Mouse (Mus musculus) embryonic facial prominence, embryonic 14.5 days (tissue): ENCODE data around the gene Als2cl. TPM values are rescaled to one million over a fixed set of nuclear protein-coding genes. Genes with fewer than 3 reads are reported as not detected.

Source experiments
- ATAC-seq: fragments of 200-750 bp; cut with Nextera tagmentation; 2 replicates; pipeline ENCODE4 v1.8.0; 2017; ENCODE audit warnings: low read depth, moderate number of reproducible peaks, moderate TSS enrichment
- DNase-seq: peaks from one replicate; pipeline ENCODE4 v3.0.0-alpha.2; 2015; ENCODE audit warnings: low spot score
- H3K27ac ChIP-seq: fragments of 300-500 bp; sonication (generic); replicated peaks from 2 replicates; pipeline ENCODE4 v1.5.1; 2014; ENCODE audit warnings: low read depth, mild to moderate bottlenecking, low read length, moderate library complexity
- H3K27me3 ChIP-seq: fragments of 300-500 bp; sonication (generic); replicated peaks from 2 replicates; pipeline ENCODE4 v1.6.1; 2014; ENCODE audit warnings: low read length; ENCODE audit not compliant: control insufficient read depth, insufficient read depth
- H3K36me3 ChIP-seq: fragments of 300-500 bp; sonication (generic); 2 replicates; pipeline ENCODE4 v1.6.1; 2014; ENCODE audit warnings: low read length, mixed read lengths; ENCODE audit not compliant: control insufficient read depth, insufficient read depth
- H3K4me1 ChIP-seq: fragments of 300-500 bp; sonication (generic); 2 replicates; pipeline ENCODE4 v1.6.1; 2014; ENCODE audit warnings: antibody characterized with exemption, low read length; ENCODE audit not compliant: control insufficient read depth, insufficient read depth
- H3K4me2 ChIP-seq: fragments of 300-500 bp; sonication (generic); 2 replicates; pipeline ENCODE4 v1.6.1; 2014; ENCODE audit warnings: low read depth, mild to moderate bottlenecking, low read length, moderate library complexity, mixed read lengths
- H3K4me3 ChIP-seq: fragments of 300-500 bp; sonication (generic); 2 replicates; pipeline ENCODE4 v1.5.1; 2014; ENCODE audit warnings: low read depth, mild to moderate bottlenecking, low read length
- H3K9ac ChIP-seq: fragments of 300-500 bp; sonication (generic); 2 replicates; pipeline ENCODE4 v1.6.1; 2014; ENCODE audit warnings: low read depth, mild to moderate bottlenecking, low read length, moderate library complexity, mixed read lengths
- H3K9me3 ChIP-seq: fragments of 300-500 bp; sonication (generic); 2 replicates; pipeline ENCODE4 v1.6.1; 2016; ENCODE audit warnings: low read length; ENCODE audit not compliant: control insufficient read depth
- WGBS: fragments of 180-500 bp; shearing (Covaris S2); extraction: QIAGEN DNeasy Blood & Tissue Kit; methylation state at CpG from one replicate; pipeline ENCODE4 v1.1.7; 2014; 5-methylcytosine and 5-hydroxymethylcytosine counted together
- polyA plus RNA-seq: library from polyadenylated mRNA; unstranded; fragments of >200 nt; fragmentation: Nextera tagmentation; extraction: Ambion mirVana; gene quantifications from 2 replicates; pipeline ENCODE4 v1.2.1, GENCODE M21; 2014

Gene Als2cl
- polyA plus RNA-seq, 1 experiment from 2014 or later, result 3.0 TPM

- no peak overlapping the region for H3K4me3 ChIP-seq
- no peak for ATAC-seq
- no peaks in the 10 kb centered on the region for H3K36me3 ChIP-seq
- H3K9me3 ChIP-seq, result no peaks in the 10 kb centered on the region
- no peak overlapping the region for H3K9ac ChIP-seq
- H3K4me2 ChIP-seq, result 0 out of 2 replicates have a peak overlapping the region, but pooled peaks have one; percentile 15
- H3K27ac ChIP-seq, result no peak overlapping the region
- 16% methylated on average over 18 of the region's 18 CpGs for WGBS
- no peaks in the 10 kb centered on the region for H3K4me1 ChIP-seq
- DNase-seq, result no peak
- H3K27me3 ChIP-seq, result peaks cover 46% of the 10 kb centered on the region
Measured at GRCm38 (mm10) chr9:110945343-110945742, 65.7 kb downstream of the Als2cl start.

- ATAC-seq, result no peak
- Histone ChIP-seq H3K9ac (no peak within 1 kb of the TSS), H3K4me2 (0 out of 2 replicates have a peak within 1 kb of the TSS, but pooled peaks have one; percentile 15), H3K27me3 (peaks cover 46% of the 10 kb centered on the region), H3K4me3 (no peak within 1 kb of the TSS), H3K36me3 (no peaks in the 10 kb centered on the region), H3K9me3 (no peaks in the 10 kb centered on the region), H3K27ac (no peak within 1 kb of the TSS), H3K4me1 (no peaks in the 10 kb centered on the region)
- WGBS, result 12% methylated on average over 11 of the region's 11 CpGs
- DNase-seq, result no peak
Measured at GRCm38 (mm10) chr9:110945926-110946325, 66.3 kb downstream of the Als2cl start, which contains the start of gene Tdgf1. TSS of gene Tdgf1 (minus strand) at chr9:110946158.

GRCm38 (mm10) chr9:110946548-110947044 is 66.9 kb downstream of the Als2cl start:
- DNase-seq (no peak), ATAC-seq (no peak)
- Histone ChIP-seq H3K4me1 (no peaks in the 10 kb centered on the region), H3K9ac (no peak overlapping the region), H3K27ac (no peak overlapping the region), H3K27me3 (peaks cover 46% of the 10 kb centered on the region), H3K4me2 (0 out of 2 replicates have a peak overlapping the region, but pooled peaks have one; percentile 1), H3K36me3 (no peaks in the 10 kb centered on the region), H3K9me3 (no peaks in the 10 kb centered on the region), H3K4me3 (no peak overlapping the region)
- 16% methylated on average over 20 of the region's 20 CpGs for WGBS

- WGBS, result 19% methylated on average over 6 of the region's 6 CpGs
Measured at GRCm38 (mm10) chr9:110947261-110947661, 67.6 kb downstream of the Als2cl start.

GRCm38 (mm10) chr9:110947900-110948299 is 68.2 kb downstream of the Als2cl start:
- Histone ChIP-seq H3K27ac (no peak overlapping the region), H3K9ac (no peak overlapping the region), H3K4me3 (no peak overlapping the region), H3K27me3 (peaks cover 51% of the 10 kb centered on the region), H3K9me3 (no peaks in the 10 kb centered on the region), H3K4me2 (no peak overlapping the region), H3K4me1 (no peaks in the 10 kb centered on the region), H3K36me3 (no peaks in the 10 kb centered on the region)
- DNase-seq (no peak), ATAC-seq (no peak)
- WGBS, result 45% methylated on average over 6 of the region's 6 CpGs

More at GRCm38 (mm10) chr9:110947261-110947661, 67.6 kb downstream of the Als2cl start:
- H3K4me3 ChIP-seq, result no peak overlapping the region
- H3K36me3 ChIP-seq, result no peaks in the 10 kb centered on the region
- peaks cover 46% of the 10 kb centered on the region for H3K27me3 ChIP-seq
- no peaks in the 10 kb centered on the region for H3K4me1 ChIP-seq
- no peaks in the 10 kb centered on the region for H3K9me3 ChIP-seq
- no peak overlapping the region for H3K9ac ChIP-seq
- H3K4me2 ChIP-seq, result no peak overlapping the region
- H3K27ac ChIP-seq, result no peak overlapping the region
- DNase-seq (no peak), ATAC-seq (no peak)

- Histone ChIP-seq H3K27ac (no peak overlapping the region), H3K9ac (no peak overlapping the region), H3K36me3 (no peaks in the 10 kb centered on the region), H3K4me2 (no peak overlapping the region), H3K9me3 (no peaks in the 10 kb centered on the region), H3K27me3 (peaks cover 50% of the 10 kb centered on the region), H3K4me1 (no peaks in the 10 kb centered on the region), H3K4me3 (no peak overlapping the region)
- 54% methylated on average over 8 of the region's 8 CpGs for WGBS
- ATAC-seq (no peak), DNase-seq (no peak)
Measured at GRCm38 (mm10) chr9:110948813-110949310, 69.2 kb downstream of the Als2cl start.

GRCm38 (mm10) chr9:110950109-110950508 is 70.4 kb downstream of the Als2cl start:
- H3K9me3 ChIP-seq, result no peaks in the 10 kb centered on the region
- H3K4me2 ChIP-seq, result no peak overlapping the region
- 93% methylated on average over 3 of the region's 3 CpGs for WGBS
- no peaks in the 10 kb centered on the region for H3K36me3 ChIP-seq
- H3K4me1 ChIP-seq, result no peaks in the 10 kb centered on the region
- no peak overlapping the region for H3K27ac ChIP-seq
- ATAC-seq (no peak), DNase-seq (no peak)
- H3K27me3 ChIP-seq, result peaks cover 45% of the 10 kb centered on the region
- H3K9ac ChIP-seq, result no peak overlapping the region
- no peak overlapping the region for H3K4me3 ChIP-seq
